Mouse (Mus musculus): ENCODE data around the gene Olfr785. TPM values are rescaled to one million over a fixed set of nuclear protein-coding genes. Genes with fewer than 3 reads are reported as not detected.

Olfr785 gene
- polyA plus RNA-seq (2014; fragmentation: Illumina TruSeq; extraction: RNeasy Lipid Tissue Mini Kit (QIAGEN cat#74804); ENCODE audit: insufficient read depth, low read depth, low replicate concordance): not detected

DNA sequence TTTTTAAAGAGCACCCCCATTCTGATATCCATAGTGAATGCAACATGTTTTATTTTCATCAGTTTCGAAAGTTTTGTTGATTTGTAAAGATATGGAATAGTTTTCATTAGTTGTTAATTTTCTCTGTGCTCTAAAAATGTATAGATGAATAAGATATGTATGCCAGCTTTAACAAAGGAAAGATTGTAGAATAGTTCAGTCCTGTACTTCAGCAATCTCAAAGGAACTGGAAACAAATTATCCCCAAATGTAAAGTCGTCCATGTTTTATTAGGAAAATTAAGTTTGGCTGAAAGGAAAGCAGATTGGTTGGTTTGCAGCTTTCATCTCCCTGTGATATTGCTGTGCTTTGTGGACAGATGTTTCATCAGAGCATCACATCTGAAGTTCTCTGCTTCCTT is at the start of gene Olfr785:
Gene Olfr785, plus strand, starts transcription at position 301 of the 400 bp plus-strand sequence.

DNA sequence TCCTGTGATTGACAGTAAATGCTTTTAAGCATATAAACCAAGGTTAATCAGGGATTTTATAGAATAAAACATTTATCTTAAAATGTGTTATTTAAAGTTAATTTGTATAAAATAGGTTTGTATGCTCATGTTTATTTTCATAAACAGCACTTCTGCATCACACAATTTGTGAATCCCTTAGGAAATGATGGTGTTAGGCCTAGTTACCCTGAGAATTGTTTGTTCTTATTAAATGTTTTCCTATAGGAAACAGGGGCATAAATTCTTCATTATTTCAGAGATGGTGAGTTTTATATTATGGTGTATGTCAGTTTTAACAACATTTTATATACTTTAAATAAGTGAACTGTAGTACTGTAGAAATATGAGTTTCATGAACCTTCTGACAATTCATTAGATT is 21.4 kb upstream of the Olfr785 start, which contains the start of gene Olfr784:
Gene Olfr784, plus strand, starts transcription at position 301 of the 400 bp plus-strand sequence.

DNA sequence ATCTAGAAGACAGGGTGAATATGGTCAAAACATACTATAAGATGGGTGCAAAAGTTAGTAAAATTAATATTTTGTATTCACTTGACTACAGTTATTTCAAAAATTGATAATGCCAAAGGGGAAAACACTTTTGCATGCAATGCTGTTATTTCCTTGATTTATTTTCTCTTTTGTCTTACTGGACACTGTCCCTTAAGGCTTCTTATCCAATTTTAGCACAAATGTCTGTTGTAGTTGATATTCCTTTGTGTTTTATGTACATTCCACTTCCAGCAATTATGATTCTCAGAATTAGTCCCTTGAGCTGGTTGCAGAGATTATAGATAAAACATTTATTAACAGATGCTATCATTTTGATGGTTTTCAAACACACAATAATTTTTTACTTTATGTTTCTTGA is 21.8 kb downstream of the Olfr785 start, which contains the start of gene Olfr786:
Gene Olfr786, plus strand, starts transcription at position 301 of the 400 bp plus-strand sequence.

Other genes with a start within 250 kb of the Olfr785 start
- not detected for gene Olfr771, start 240.7 kb upstream of the Olfr785 start, polyA plus RNA-seq (2014; fragmentation: Illumina TruSeq; extraction: RNeasy Lipid Tissue Mini Kit (QIAGEN cat#74804); ENCODE audit: insufficient read depth, low read depth, low replicate concordance)
- not detected for gene Olfr772, start 227.5 kb upstream of the Olfr785 start, polyA plus RNA-seq (2014; fragmentation: Illumina TruSeq; extraction: RNeasy Lipid Tissue Mini Kit (QIAGEN cat#74804); ENCODE audit: insufficient read depth, low read depth, low replicate concordance)
- not detected for gene Olfr773, start 218.0 kb upstream of the Olfr785 start, polyA plus RNA-seq (2014; fragmentation: Illumina TruSeq; extraction: RNeasy Lipid Tissue Mini Kit (QIAGEN cat#74804); ENCODE audit: insufficient read depth, low read depth, low replicate concordance)
- gene Olfr774, start 169.2 kb upstream of the Olfr785 start, polyA plus RNA-seq (2014; fragmentation: Illumina TruSeq; extraction: RNeasy Lipid Tissue Mini Kit (QIAGEN cat#74804); ENCODE audit: insufficient read depth, low read depth, low replicate concordance): not detected
- not detected for gene Olfr775, start 157.0 kb upstream of the Olfr785 start, polyA plus RNA-seq (2014; fragmentation: Illumina TruSeq; extraction: RNeasy Lipid Tissue Mini Kit (QIAGEN cat#74804); ENCODE audit: insufficient read depth, low read depth, low replicate concordance)
- gene Olfr776, start 146.3 kb upstream of the Olfr785 start, polyA plus RNA-seq (2014; fragmentation: Illumina TruSeq; extraction: RNeasy Lipid Tissue Mini Kit (QIAGEN cat#74804); ENCODE audit: insufficient read depth, low read depth, low replicate concordance): not detected
- not detected for gene Olfr777, start 133.9 kb upstream of the Olfr785 start, polyA plus RNA-seq (2014; fragmentation: Illumina TruSeq; extraction: RNeasy Lipid Tissue Mini Kit (QIAGEN cat#74804); ENCODE audit: insufficient read depth, low read depth, low replicate concordance)
- not detected for gene Olfr780, start 87.3 kb upstream of the Olfr785 start, polyA plus RNA-seq (2014; fragmentation: Illumina TruSeq; extraction: RNeasy Lipid Tissue Mini Kit (QIAGEN cat#74804); ENCODE audit: insufficient read depth, low read depth, low replicate concordance)
- gene Olfr781, start 76.6 kb upstream of the Olfr785 start, polyA plus RNA-seq (2014; fragmentation: Illumina TruSeq; extraction: RNeasy Lipid Tissue Mini Kit (QIAGEN cat#74804); ENCODE audit: insufficient read depth, low read depth, low replicate concordance): not detected
- gene Olfr782, start 56.6 kb upstream of the Olfr785 start, polyA plus RNA-seq (2014; fragmentation: Illumina TruSeq; extraction: RNeasy Lipid Tissue Mini Kit (QIAGEN cat#74804); ENCODE audit: insufficient read depth, low read depth, low replicate concordance): not detected
- not detected for gene Olfr784, start 21.3 kb upstream of the Olfr785 start, polyA plus RNA-seq (2014; fragmentation: Illumina TruSeq; extraction: RNeasy Lipid Tissue Mini Kit (QIAGEN cat#74804); ENCODE audit: insufficient read depth, low read depth, low replicate concordance)
- not detected for gene Olfr786, start 21.9 kb downstream of the Olfr785 start, polyA plus RNA-seq (2014; fragmentation: Illumina TruSeq; extraction: RNeasy Lipid Tissue Mini Kit (QIAGEN cat#74804); ENCODE audit: insufficient read depth, low read depth, low replicate concordance)
- gene Olfr787, start 56.4 kb downstream of the Olfr785 start, polyA plus RNA-seq (2014; fragmentation: Illumina TruSeq; extraction: RNeasy Lipid Tissue Mini Kit (QIAGEN cat#74804); ENCODE audit: insufficient read depth, low read depth, low replicate concordance): not detected
- gene Olfr788, start 65.6 kb downstream of the Olfr785 start, polyA plus RNA-seq (2014; fragmentation: Illumina TruSeq; extraction: RNeasy Lipid Tissue Mini Kit (QIAGEN cat#74804); ENCODE audit: insufficient read depth, low read depth, low replicate concordance): not detected
- gene Olfr789, start 79.3 kb downstream of the Olfr785 start, polyA plus RNA-seq (2014; fragmentation: Illumina TruSeq; extraction: RNeasy Lipid Tissue Mini Kit (QIAGEN cat#74804); ENCODE audit: insufficient read depth, low read depth, low replicate concordance): not detected
- gene Olfr790, start 93.1 kb downstream of the Olfr785 start, polyA plus RNA-seq (2014; fragmentation: Illumina TruSeq; extraction: RNeasy Lipid Tissue Mini Kit (QIAGEN cat#74804); ENCODE audit: insufficient read depth, low read depth, low replicate concordance): not detected
- gene Olfr791, start 116.4 kb downstream of the Olfr785 start, polyA plus RNA-seq (2014; fragmentation: Illumina TruSeq; extraction: RNeasy Lipid Tissue Mini Kit (QIAGEN cat#74804); ENCODE audit: insufficient read depth, low read depth, low replicate concordance): not detected
- gene Olfr792, start 133.7 kb downstream of the Olfr785 start, polyA plus RNA-seq (2014; fragmentation: Illumina TruSeq; extraction: RNeasy Lipid Tissue Mini Kit (QIAGEN cat#74804); ENCODE audit: insufficient read depth, low read depth, low replicate concordance): not detected
- not detected for gene Olfr794, start 162.2 kb downstream of the Olfr785 start, polyA plus RNA-seq (2014; fragmentation: Illumina TruSeq; extraction: RNeasy Lipid Tissue Mini Kit (QIAGEN cat#74804); ENCODE audit: insufficient read depth, low read depth, low replicate concordance)
- not detected for gene Olfr796, start 207.1 kb downstream of the Olfr785 start, polyA plus RNA-seq (2014; fragmentation: Illumina TruSeq; extraction: RNeasy Lipid Tissue Mini Kit (QIAGEN cat#74804); ENCODE audit: insufficient read depth, low read depth, low replicate concordance)
- gene Olfr798, start 222.5 kb downstream of the Olfr785 start, polyA plus RNA-seq (2014; fragmentation: Illumina TruSeq; extraction: RNeasy Lipid Tissue Mini Kit (QIAGEN cat#74804); ENCODE audit: insufficient read depth, low read depth, low replicate concordance): not detected
- not detected for gene Olfr799, start 232.1 kb downstream of the Olfr785 start, polyA plus RNA-seq (2014; fragmentation: Illumina TruSeq; extraction: RNeasy Lipid Tissue Mini Kit (QIAGEN cat#74804); ENCODE audit: insufficient read depth, low read depth, low replicate concordance)